Mouse (Mus musculus): ENCODE data around the gene Ccdc87.

- TF ChIP-seq CTCF (IDR thresholded peaks at IDR 0.05; ENCODE audit: low read depth) (no peak), EP300 (IDR thresholded peaks at IDR 0.05; ENCODE audit: low read depth) (no peak)
Observed at GRCm38 (mm10) chr19:4810746-4811062, 28.5 kb upstream of the Ccdc87 start.

Measured in liver, postnatal 0 days (tissue).